Mouse (Mus musculus) CH12.LX (cell line): ENCODE measurements around the gene Slc44a4.

Source experiments
- MAFK ChIP-seq: IDR thresholded peaks from 2 replicates; pipeline ENCODE4 v1.6.1; 2011; ENCODE audit warnings: low read length, improper control_type of control experiment; ENCODE audit not compliant: insufficient replicate concordance
- POLR2A ChIP-seq: IDR thresholded peaks from 2 replicates; pipeline ENCODE4 v1.6.1; 2011; ENCODE audit warnings: low read depth, mild to moderate bottlenecking, improper control_type of control experiment, low read length
- RCOR1 ChIP-seq: conservative IDR thresholded peaks from 2 replicates; pipeline ENCODE4 v1.6.1; 2012; ENCODE audit warnings: low read depth, mild to moderate bottlenecking, inconsistent platforms, low read length, improper control_type of control experiment
- TBP ChIP-seq: conservative IDR thresholded peaks from 2 replicates; pipeline ENCODE4 v1.6.1; 2011; ENCODE audit warnings: low read depth, low read length, improper control_type of control experiment

GRCm38 (mm10) chr17:34941344-34942041, 27.2 kb downstream of the Slc44a4 start:
- TF ChIP-seq RCOR1 (no peak), TBP (no peak), MAFK (no peak), POLR2A (no peak)
